Mouse (Mus musculus) lung, adult 2 months (tissue): Measurements from ENCODE around the gene Sh3pxd2a. TPM values are rescaled to one million over a fixed set of nuclear protein-coding genes. Genes with fewer than 3 reads are reported as not detected.

Source experiments
- DNase-seq: peaks from one replicate; pipeline ENCODE4 v3.0.0; 2022
- H3K4me1 ChIP-seq: fragments of 200-500 bp; 2 replicates; pipeline ENCODE4 v1.6.1; 2011; ENCODE audit warnings: low read length; ENCODE audit not compliant: control insufficient read depth, insufficient read depth
- H3K4me3 ChIP-seq: fragments of 200-500 bp; replicated peaks from 2 replicates; pipeline ENCODE3; 2011; ENCODE audit warnings: low read depth, mild to moderate bottlenecking, control low read depth, low read length; ENCODE audit errors: extremely low read depth
- CTCF ChIP-seq: fragments of 200-500 bp; IDR thresholded peaks from 2 replicates; pipeline ENCODE4 v1.5.1; 2011; ENCODE audit warnings: mild to moderate bottlenecking, low read length, control low read depth; ENCODE audit not compliant: insufficient read depth
- POLR2A ChIP-seq: fragments of 200-500 bp; IDR thresholded peaks from 2 replicates; pipeline ENCODE4 v1.6.1; 2011; ENCODE audit warnings: low read depth, mild to moderate bottlenecking, control low read depth, low read length, borderline replicate concordance; ENCODE audit errors: extremely low read depth
- WGBS: fragments of 180-500 bp; shearing (Covaris S2); methylation state at CpG from one replicate; pipeline ENCODE4 v1.1.7; 2018; 5-methylcytosine and 5-hydroxymethylcytosine counted together
- polyA plus RNA-seq: library from polyadenylated mRNA; depleted of rRNA; stranded (reverse); fragments of >200 nt; gene quantifications from 2 replicates; pipeline ENCODE4 v1.2.3, GENCODE M21; 2012

Sh3pxd2a gene
- polyA plus RNA-seq, 1 experiment, result 40.9 TPM

GRCm38 (mm10) chr19:47471808-47472207 is 7.6 kb upstream of the Sh3pxd2a start:
- TF ChIP-seq CTCF (no peak), POLR2A (no peak)
- Histone ChIP-seq H3K4me1 (no peaks in the 10 kb centered on the region), H3K4me3 (no peak overlapping the region)
- WGBS, result 67% methylated on average over 4 of the region's 4 CpGs
- no peak for DNase-seq

GRCm38 (mm10) chr19:47468750-47469149 is 4.5 kb upstream of the Sh3pxd2a start:
- TF ChIP-seq CTCF, result no peak
- no peak for TF ChIP-seq POLR2A
- DNase-seq, result no peak
- Histone ChIP-seq H3K4me3 (no peak overlapping the region), H3K4me1 (no peaks in the 10 kb centered on the region)
- 49% methylated on average over 3 of the region's 3 CpGs for whole genome bisulfite sequencing

- WGBS, result 46% methylated on average over 8 of the region's 8 CpGs
- no peak for DNase-seq
- TF ChIP-seq CTCF, result no peak
- TF ChIP-seq POLR2A, result no peak
- Histone ChIP-seq H3K4me1 (peaks cover 5% of the 10 kb centered on the region; the same call in 1 of the 2 replicates), H3K4me3 (no peak overlapping the region)
Observed at GRCm38 (mm10) chr19:47466775-47467174, 2.6 kb upstream of the Sh3pxd2a start.

DNA sequence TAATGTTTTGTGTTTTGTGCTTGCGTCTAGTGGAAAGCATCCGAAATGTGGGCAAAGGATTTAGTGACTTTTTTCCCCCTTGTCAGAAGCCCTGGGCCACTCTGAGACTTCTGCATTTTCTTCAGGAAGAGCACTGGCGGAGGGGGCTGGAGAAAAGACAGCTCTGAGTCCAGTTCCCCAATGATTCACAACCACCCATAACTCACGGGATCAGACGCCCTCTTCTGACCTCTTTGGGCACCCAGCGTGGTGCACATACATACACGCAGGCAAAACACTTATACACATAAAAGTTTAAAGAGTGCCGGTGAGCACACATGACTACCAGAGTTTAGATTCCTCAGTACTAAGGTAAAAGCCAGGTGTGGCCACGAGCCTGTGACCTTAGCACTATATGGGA is 1.3 kb upstream of the Sh3pxd2a start:
- DNase-seq, result peak; percentile 5
- TF ChIP-seq CTCF, result peak; percentile 15; the same call in 1 of the 2 replicates
- TF ChIP-seq POLR2A, result no peak
- WGBS, result 63% methylated on average over 9 of the region's 9 CpGs
- H3K4me1 ChIP-seq, result peaks cover 13% of the 10 kb centered on the region
- no peak overlapping the region for H3K4me3 ChIP-seq

- WGBS, result under 1% methylated on average over 46 of the region's 46 CpGs
- Histone ChIP-seq H3K4me1 (peaks cover 19% of the 10 kb centered on the region), H3K4me3 (peak overlapping the region; percentile 59)
- no peak for TF ChIP-seq POLR2A
- TF ChIP-seq CTCF, result peak; percentile 41; the same call in 1 of the 2 replicates
- peak; percentile 81 for DNase-seq
Observed at GRCm38 (mm10) chr19:47463636-47464303, 431 bp downstream of the Sh3pxd2a start.

- TF ChIP-seq CTCF (no peak), POLR2A (no peak)
- Histone ChIP-seq H3K4me1 (peaks cover 24% of the 10 kb centered on the region), H3K4me3 (peak overlapping the region; percentile 59)
- DNase-seq, result peak; percentile 28
- WGBS, result 3% methylated on average over 13 of the region's 13 CpGs
Observed at GRCm38 (mm10) chr19:47463206-47463605, 995 bp downstream of the Sh3pxd2a start.

DNA sequence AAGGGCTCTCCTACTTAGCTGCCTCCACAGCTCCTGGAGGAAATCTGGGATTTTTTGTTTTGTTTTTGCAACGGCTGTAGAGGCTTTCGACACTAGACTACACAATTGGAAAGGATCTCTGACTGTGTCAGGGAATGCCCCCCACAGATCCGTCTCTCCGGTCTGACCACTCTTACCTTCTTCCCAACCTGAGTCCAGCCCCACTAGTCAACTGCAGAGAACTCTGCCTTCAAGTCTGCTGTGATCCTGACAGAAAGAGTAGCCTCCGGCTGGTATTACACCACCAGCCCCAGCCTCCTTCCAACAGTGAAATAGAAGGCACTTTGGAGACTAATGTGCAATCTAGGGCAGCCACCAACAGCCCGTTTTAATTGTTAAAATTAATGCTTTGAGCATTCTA is 1.5 kb downstream of the Sh3pxd2a start:
- Histone ChIP-seq H3K4me3 (peak overlapping the region; percentile 59), H3K4me1 (peaks cover 29% of the 10 kb centered on the region)
- 32% methylated on average over 6 of the region's 6 CpGs for WGBS
- TF ChIP-seq POLR2A (no peak), CTCF (no peak)
- DNase-seq, result peak; percentile 18

GRCm38 (mm10) chr19:47461838-47462237 is 2.4 kb downstream of the Sh3pxd2a start:
- peak; percentile 5 for DNase-seq
- WGBS, result 73% methylated on average over 3 of the region's 3 CpGs
- Histone ChIP-seq H3K4me3 (no peak overlapping the region), H3K4me1 (peaks cover 35% of the 10 kb centered on the region)
- no peak for TF ChIP-seq POLR2A
- peak; percentile 9; the same call in 1 of the 2 replicates for TF ChIP-seq CTCF

DNA sequence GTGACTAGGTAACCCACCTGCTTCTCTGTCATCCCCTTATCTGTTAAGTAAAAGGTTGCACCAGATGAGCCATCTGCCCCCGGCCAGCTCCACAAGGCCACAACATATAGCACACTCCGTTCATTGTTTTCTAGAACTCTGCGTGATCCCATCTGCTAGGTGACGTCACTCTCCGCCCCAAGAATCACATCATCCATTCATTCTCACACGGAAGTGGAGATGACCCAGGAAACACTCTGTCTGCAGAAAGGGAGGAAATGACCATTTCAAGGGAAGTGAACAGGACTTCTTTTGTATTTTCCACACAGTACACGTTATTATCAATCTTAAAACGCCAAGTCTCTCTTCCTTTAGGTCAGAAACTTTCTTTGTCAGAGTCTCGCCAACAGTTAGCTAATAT is 2.8 kb downstream of the Sh3pxd2a start:
- no peak for TF ChIP-seq CTCF
- no peak for TF ChIP-seq POLR2A
- peak; percentile 11 for DNase-seq
- Histone ChIP-seq H3K4me1 (peaks cover 35% of the 10 kb centered on the region), H3K4me3 (no peak overlapping the region)
- WGBS, result 49% methylated on average over 9 of the region's 9 CpGs
